26 mouse cellular contexts compared by ENCODE assay signal in the genomic region with DNA sequence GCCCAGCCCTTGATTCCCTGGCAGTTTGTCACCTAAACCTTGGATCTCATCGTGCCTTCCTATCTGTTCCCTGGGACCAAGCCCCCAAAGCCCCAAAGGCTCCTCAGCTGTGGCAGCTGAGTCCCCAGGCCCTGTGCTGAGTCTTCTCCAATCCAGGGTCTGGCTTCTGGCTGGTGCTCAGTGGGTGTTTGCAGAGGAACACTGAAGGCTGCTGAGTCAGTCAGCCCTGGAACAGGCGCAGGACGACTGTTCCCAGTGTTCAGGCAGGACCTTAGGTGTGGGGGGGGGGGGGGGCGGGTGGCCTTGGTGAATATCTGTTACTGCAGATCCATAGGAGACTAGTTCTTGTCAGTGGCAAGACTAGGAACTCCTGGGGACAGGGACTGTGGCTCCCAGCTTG. TPM values are rescaled to one million over a fixed set of nuclear protein-coding genes. Genes with fewer than 3 reads are reported as not detected.
A peak's percentile ranks its signal among the peaks of the same experiment; 100 is the strongest.
DNase-seq lines count a peak whose midpoint lies in the region; ATAC-seq lines count a peak whose summit lies in the region.
"Had no signal": no experiment of that assay in that cellular context is flagged by ENCODE, and none has a peak within 500 bp of the region (broad histone marks: within the 10 kb centered on the region; RNA-seq: fewer than 3 reads in every experiment).

No protein-coding gene starts in this region.

- WGBS in midbrain, embryonic 12.5 days: 37% methylated on average over 4 of the region's 4 CpGs
- WGBS in midbrain, embryonic 11.5 days: 47% methylated on average over 4 of the region's 4 CpGs

- no peak overlapping the region; the same call in 1 of the 2 replicates for H3K9ac ChIP-seq in midbrain, embryonic 12.5 days (replicated peaks)
- no peak overlapping the region for H3K9ac ChIP-seq in midbrain, embryonic 11.5 days (ENCODE audit: low read length)
- H3K9ac ChIP-seq: embryonic facial prominence, embryonic 13.5 days; heart, embryonic 12.5 days; hindbrain, embryonic 15.5 days had no signal

- peak; percentile 64 for DNase-seq in adrenal gland, adult 2 months
- DNase-seq in adrenal gland, adult 8-10 months: no peak
- DNase-seq in frontal cortex, postnatal 36 days (ENCODE audit: low spot score in 2 of 2): no peak
- DNase-seq in midbrain, embryonic 11.5 days (ENCODE audit: low spot score, missing footprints): no peak
- DNase-seq in brain, adult 2 months (ENCODE audit: low read depth, low spot score): peak; percentile 51
- no peak for DNase-seq in urinary bladder, postnatal 25 days (ENCODE audit: low spot score)
- DNase-seq: cerebellum, adult 18-20 months; cerebellum, adult 9-11 months; cerebellum, postnatal 36 days; gastrocnemius, adult 2 months; gastrocnemius, postnatal 25 days; kidney, adult 18-20 months had no signal

- H3K36me3 ChIP-seq in midbrain, embryonic 12.5 days: peaks cover 37% of the 10 kb centered on the region
- H3K36me3 ChIP-seq in midbrain, embryonic 11.5 days (ENCODE audit: control insufficient read depth, insufficient read depth, low read length): peaks cover 15% of the 10 kb centered on the region

- peak overlapping the region; percentile 17; the same call in 1 of the 2 replicates for H3K27ac ChIP-seq in midbrain, embryonic 12.5 days (replicated peaks)
- H3K27ac ChIP-seq in midbrain, embryonic 11.5 days (ENCODE audit: low read depth, low read length): no peak overlapping the region
- H3K27ac ChIP-seq: embryonic facial prominence, embryonic 13.5 days; gastrocnemius, adult 2 months; hindbrain, embryonic 10.5 days; hindbrain, embryonic 15.5 days had no signal

- no peaks in the 10 kb centered on the region for H3K27me3 ChIP-seq in midbrain, embryonic 12.5 days
- H3K27me3 ChIP-seq in midbrain, embryonic 11.5 days (ENCODE audit: control insufficient read depth, insufficient read depth, low read length): no peaks in the 10 kb centered on the region
- H3K27me3 ChIP-seq: embryonic facial prominence, embryonic 13.5 days; heart, embryonic 12.5 days; hindbrain, embryonic 15.5 days had no signal

- H3K4me1 ChIP-seq in midbrain, embryonic 12.5 days: no peaks in the 10 kb centered on the region
- peaks cover 3% of the 10 kb centered on the region; the same call in 1 of the 2 replicates for H3K4me1 ChIP-seq in midbrain, embryonic 11.5 days (ENCODE audit: control insufficient read depth, insufficient read depth, low read length)
- H3K4me1 ChIP-seq: embryonic facial prominence, embryonic 13.5 days; heart, embryonic 12.5 days; hindbrain, embryonic 15.5 days had no signal

- no peak overlapping the region for H3K4me2 ChIP-seq in midbrain, embryonic 12.5 days (replicated peaks)
- H3K4me2 ChIP-seq in midbrain, embryonic 11.5 days: no peak overlapping the region
- H3K4me2 ChIP-seq: embryonic facial prominence, embryonic 13.5 days; heart, embryonic 12.5 days; hindbrain, embryonic 15.5 days had no signal

- ATAC-seq in frontal cortex, adult (ENCODE audit: low TSS enrichment): peak; percentile 61
- no peak for ATAC-seq in midbrain, embryonic 12.5 days (ENCODE audit: low FRiP score, low read depth)
- no peak for ATAC-seq in midbrain, embryonic 11.5 days (ENCODE audit: low FRiP score)
- ATAC-seq: forebrain, embryonic 14.5 days had no signal

- H3K9me3 ChIP-seq in midbrain, embryonic 12.5 days: no peaks in the 10 kb centered on the region
- H3K9me3 ChIP-seq in midbrain, embryonic 11.5 days (ENCODE audit: control insufficient read depth, low read length): no peaks in the 10 kb centered on the region
- H3K9me3 ChIP-seq: embryonic facial prominence, embryonic 13.5 days; heart, embryonic 12.5 days; hindbrain, embryonic 10.5 days; hindbrain, embryonic 15.5 days had no signal

- H3K4me3 ChIP-seq in midbrain, embryonic 12.5 days: no peak overlapping the region
- H3K4me3 ChIP-seq in midbrain, embryonic 11.5 days (ENCODE audit: low read depth, low read length): no peak overlapping the region
- H3K4me3 ChIP-seq: embryonic facial prominence, embryonic 13.5 days; gastrocnemius, adult 2 months; heart, embryonic 12.5 days; hindbrain, embryonic 10.5 days; hindbrain, embryonic 15.5 days had no signal

RNA-seq across cellular contexts. Expression of gene Mrpl37, which starts 14.8 kb away (rescaled TPM):
- total RNA-seq in adrenal gland, adult 2 months (2021): 100 to 1,000 TPM in 1 of 2 experiments, 10 to 100 TPM in 1; 97.2 to 102 TPM
- 76.4 and 77.1 TPM in 2 replicates for polyA plus RNA-seq in adrenal gland, adult 2 months (2012; rRNA removed)
- total RNA-seq in adrenal gland, adult 8-10 months (2022): 100 to 1,000 TPM; 102 to 114 (median 112) TPM
- 91.0 and 91.9 TPM in 2 replicates for polyA plus RNA-seq in midbrain, embryonic 12.5 days (2016; fragmentation: Nextera tagmentation; extraction: Ambion mirVana)
- 106 and 112 TPM in 2 replicates for polyA plus RNA-seq in midbrain, embryonic 11.5 days (2014; fragmentation: Nextera tagmentation; extraction: Ambion mirVana)

RNA-seq across cellular contexts. Expression of gene Cyb5rl, which starts 14.9 kb away (rescaled TPM):
- 10 to 100 TPM; 22.9 to 27.3 TPM for total RNA-seq in adrenal gland, adult 2 months (2021)
- polyA plus RNA-seq in adrenal gland, adult 2 months (2012; rRNA removed): 13.4 and 14.1 TPM in 2 replicates
- 10 to 100 TPM; 28.6 to 43.4 (median 29.7) TPM for total RNA-seq in adrenal gland, adult 8-10 months (2022)
- 5.8 and 9.5 TPM in 2 replicates for polyA plus RNA-seq in midbrain, embryonic 12.5 days (2016; fragmentation: Nextera tagmentation; extraction: Ambion mirVana)
- polyA plus RNA-seq in midbrain, embryonic 11.5 days (2014; fragmentation: Nextera tagmentation; extraction: Ambion mirVana): 5.6 TPM in 2 replicates

RNA-seq across cellular contexts. Expression of gene Cdcp2, which starts 44.8 kb away (rescaled TPM):
- not detected for total RNA-seq in adrenal gland, adult 2 months (2021)
- polyA plus RNA-seq in adrenal gland, adult 2 months (2012; rRNA removed): 0.06 and 0.08 TPM in 2 replicates
- under 1 TPM; 0.09 to 0.14 (median 0.12) TPM for total RNA-seq in adrenal gland, adult 8-10 months (2022)
- polyA plus RNA-seq in midbrain, embryonic 12.5 days (2016; fragmentation: Nextera tagmentation; extraction: Ambion mirVana): 0.06 and 0.09 TPM in 2 replicates
- polyA plus RNA-seq in midbrain, embryonic 11.5 days (2014; fragmentation: Nextera tagmentation; extraction: Ambion mirVana): 0.11 and 0.29 TPM in 2 replicates
- total RNA-seq: gastrocnemius, adult 2 months; gastrocnemius, postnatal 25 days; granulocyte monocyte progenitor cell, adult 5-6 weeks; heart, adult 8-10 months; heart, postnatal 25 days; MEL had no signal
- polyA plus RNA-seq: C2C12; embryonic facial prominence, embryonic 13.5 days; forebrain, embryonic 14.5 days; heart, embryonic 12.5 days; heart, embryonic 16.5 days; intestine, embryonic 14.5 days had no signal

Comparison
In these comparisons a context has a peak if more than half of its experiments do, and no peak if none do; other contexts are left out.
1. DNase-seq: peak in adrenal gland, adult 2 months (single experiment) and brain, adult 2 months (single experiment); none in adrenal gland, adult 8-10 months (single experiment), frontal cortex, postnatal 36 days (0 of 2), midbrain, embryonic 11.5 days (single experiment) and urinary bladder, postnatal 25 days (single experiment).